Mouse (Mus musculus) megakaryocyte, embryonic 14.5 days (primary cell): ENCODE results near the gene Mrps9. TPM values are rescaled to one million over a fixed set of nuclear protein-coding genes. Genes with fewer than 3 reads are reported as not detected.

Source experiments
- H3K27me3 ChIP-seq: replicated peaks from 2 replicates; pipeline ENCODE3; 2012; ENCODE audit warnings: inconsistent platforms
- H3K36me3 ChIP-seq: replicated peaks from 2 replicates; pipeline ENCODE3; 2012; ENCODE audit warnings: low read length, inconsistent platforms, mixed read lengths
- H3K4me1 ChIP-seq: 2 replicates; pipeline ENCODE4 v1.6.1; 2012; ENCODE audit warnings: inconsistent platforms
- H3K4me3 ChIP-seq: replicated peaks from 2 replicates; pipeline ENCODE3; 2012; ENCODE audit warnings: moderate library complexity, mild to moderate bottlenecking, inconsistent platforms
- H3K9me3 ChIP-seq: 2 replicates; pipeline ENCODE4 v1.6.1; 2012; ENCODE audit warnings: inconsistent platforms
- FLI1 ChIP-seq: IDR thresholded peaks from 2 replicates; pipeline ENCODE4 v1.6.1; 2012; ENCODE audit warnings: low read length, inconsistent platforms, mixed read lengths
- GATA1 ChIP-seq: IDR thresholded peaks from 3 replicates; pipeline ENCODE4 v1.6.1; 2012; ENCODE audit warnings: mixed read lengths, low read length, inconsistent platforms, borderline replicate concordance
- polyA plus RNA-seq: library from polyadenylated mRNA; stranded (reverse); fragments of >175 nt; gene quantifications from 2 replicates; pipeline ENCODE4 v1.2.3, GENCODE M21; 2012; ENCODE audit warnings: low replicate concordance; ENCODE audit not compliant: insufficient read depth

Gene Mrps9
- 10.3 and 28.4 TPM in 2 replicates for polyA plus RNA-seq

GRCm38 (mm10) chr1:42850663-42851397 lies at the start of gene Mrps9:
Gene Mrps9 (plus strand): TSS chr1:42851233.
- H3K9me3 ChIP-seq: no peaks in the 10 kb centered on the region
- H3K36me3 ChIP-seq: no peaks in the 10 kb centered on the region
- H3K27me3 ChIP-seq: no peaks in the 10 kb centered on the region
- H3K4me3 ChIP-seq: peak within 1 kb of the TSS; percentile 99
- peaks cover 24% of the 10 kb centered on the region for H3K4me1 ChIP-seq
- TF ChIP-seq GATA1: no peak
- TF ChIP-seq FLI1: no peak

GRCm38 (mm10) chr1:42813301-42813845 lies 37.7 kb upstream of the Mrps9 start:
- TF ChIP-seq GATA1: no peak
- TF ChIP-seq FLI1: no peak
- peaks cover 11% of the 10 kb centered on the region for H3K9me3 ChIP-seq
- H3K4me3 ChIP-seq: no peak overlapping the region

GRCm38 (mm10) chr1:42814798-42815619 lies 36.0 kb upstream of the Mrps9 start:
- Histone ChIP-seq H3K4me1 (no peaks in the 10 kb centered on the region), H3K27me3 (no peaks in the 10 kb centered on the region), H3K36me3 (no peaks in the 10 kb centered on the region), H3K9me3 (peaks cover 8% of the 10 kb centered on the region; the same call in 1 of the 2 replicates), H3K4me3 (no peak overlapping the region)
- no peak for TF ChIP-seq GATA1
- TF ChIP-seq FLI1: no peak

More at GRCm38 (mm10) chr1:42813301-42813845, 37.7 kb upstream of the Mrps9 start:
- no peaks in the 10 kb centered on the region for H3K36me3 ChIP-seq
- H3K27me3 ChIP-seq: no peaks in the 10 kb centered on the region
- no peaks in the 10 kb centered on the region for H3K4me1 ChIP-seq

- H3K9me3 ChIP-seq: no peaks in the 10 kb centered on the region
- peaks cover 24% of the 10 kb centered on the region for H3K4me1 ChIP-seq
- peak overlapping the region; percentile 99 for H3K4me3 ChIP-seq
- TF ChIP-seq GATA1 (no peak), FLI1 (no peak)
- H3K27me3 ChIP-seq: no peaks in the 10 kb centered on the region
- no peaks in the 10 kb centered on the region for H3K36me3 ChIP-seq
Observed at GRCm38 (mm10) chr1:42851398-42851767, 350 bp downstream of the Mrps9 start.

- no peaks in the 10 kb centered on the region for H3K9me3 ChIP-seq
Observed at GRCm38 (mm10) chr1:42851810-42852209, 777 bp downstream of the Mrps9 start.

GRCm38 (mm10) chr1:42864719-42865250 lies 13.8 kb downstream of the Mrps9 start:
- TF ChIP-seq FLI1: no peak
- no peak for TF ChIP-seq GATA1
- Histone ChIP-seq H3K9me3 (no peaks in the 10 kb centered on the region), H3K4me3 (no peak overlapping the region), H3K36me3 (peaks cover 57% of the 10 kb centered on the region), H3K4me1 (peaks cover 24% of the 10 kb centered on the region), H3K27me3 (no peaks in the 10 kb centered on the region)

More at GRCm38 (mm10) chr1:42851810-42852209, 777 bp downstream of the Mrps9 start:
- Histone ChIP-seq H3K36me3 (no peaks in the 10 kb centered on the region), H3K4me1 (peaks cover 24% of the 10 kb centered on the region), H3K4me3 (peak overlapping the region; percentile 99), H3K27me3 (no peaks in the 10 kb centered on the region)
- TF ChIP-seq FLI1: no peak
- TF ChIP-seq GATA1: no peak

- TF ChIP-seq FLI1 (no peak), GATA1 (no peak)
- Histone ChIP-seq H3K4me3 (no peak overlapping the region), H3K4me1 (peaks cover 23% of the 10 kb centered on the region), H3K9me3 (no peaks in the 10 kb centered on the region), H3K36me3 (peaks cover 60% of the 10 kb centered on the region), H3K27me3 (no peaks in the 10 kb centered on the region)
Observed at GRCm38 (mm10) chr1:42865336-42865939, 14.4 kb downstream of the Mrps9 start.

GRCm38 (mm10) chr1:42865986-42866385 lies 15.0 kb downstream of the Mrps9 start:
- no peak overlapping the region for H3K4me3 ChIP-seq
- peaks cover 19% of the 10 kb centered on the region; the same call in 1 of the 2 replicates for H3K4me1 ChIP-seq
- no peaks in the 10 kb centered on the region for H3K9me3 ChIP-seq
- no peak for TF ChIP-seq GATA1
- no peak for TF ChIP-seq FLI1
- H3K27me3 ChIP-seq: no peaks in the 10 kb centered on the region
- H3K36me3 ChIP-seq: peaks cover 61% of the 10 kb centered on the region

- Histone ChIP-seq H3K27me3 (no peaks in the 10 kb centered on the region), H3K4me1 (peaks cover 20% of the 10 kb centered on the region), H3K4me3 (no peak overlapping the region), H3K9me3 (no peaks in the 10 kb centered on the region), H3K36me3 (peaks cover 65% of the 10 kb centered on the region)
- TF ChIP-seq FLI1: no peak
- TF ChIP-seq GATA1: no peak
Observed at GRCm38 (mm10) chr1:42867188-42867587, 16.2 kb downstream of the Mrps9 start.
